Mouse (Mus musculus) small intestine, adult 2 months (tissue): ENCODE data around the gene Tcf12.

ENCODE experiments used
- CTCF ChIP-seq: fragments of 200-500 bp; IDR thresholded peaks from 2 replicates; pipeline ENCODE4 v1.5.1; 2012; ENCODE audit warnings: low read depth, mild to moderate bottlenecking, control low read depth, inconsistent platforms, low read length, moderate library complexity, mixed read lengths; ENCODE audit not compliant: insufficient replicate concordance, insufficient read length; ENCODE audit errors: extremely low read depth
- POLR2A ChIP-seq: fragments of 200-500 bp; IDR thresholded peaks from 2 replicates; pipeline ENCODE4 v1.6.1; 2012; ENCODE audit warnings: low read depth, mild to moderate bottlenecking, control low read depth, inconsistent platforms, low read length, moderate library complexity

GRCm38 (mm10) chr9:72098056-72098455 is 13.6 kb downstream of the Tcf12 start:
- TF ChIP-seq POLR2A (no peak), CTCF (no peak)
